Mouse (Mus musculus): ENCODE data around the gene Xrcc4. TPM values are rescaled to one million over a fixed set of nuclear protein-coding genes. Genes with fewer than 3 reads are reported as not detected.
A peak's percentile ranks its signal among the peaks of the same experiment; 100 is the strongest.

Gene Xrcc4
- polyA plus RNA-seq, 1 experiment from 2014 or later: 14.3 TPM

DNA sequence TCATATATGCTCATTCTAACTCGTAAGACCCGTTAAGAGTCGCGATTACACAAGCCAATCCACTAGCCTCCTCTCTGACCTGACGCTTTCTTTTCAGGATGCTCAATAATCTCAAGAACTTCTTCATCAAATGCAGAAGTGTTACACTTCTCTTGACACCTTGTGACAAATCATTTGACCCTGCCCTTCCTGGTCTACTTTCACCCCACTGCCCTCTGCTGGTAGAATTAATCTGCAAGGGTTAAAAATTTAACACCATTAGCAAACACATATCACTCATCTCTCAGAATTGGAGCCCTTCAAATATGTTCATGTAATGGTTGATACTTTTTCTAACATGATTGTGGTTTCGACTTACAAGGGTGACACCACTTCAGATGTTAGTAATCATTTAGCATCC lies 37.7 kb downstream of the Xrcc4 start:
- Histone ChIP-seq H3K4me2 (ENCODE audit: low read depth, low read length) (no peak overlapping the region), H3K9me3 (ENCODE audit: control insufficient read depth, low read length) (no peaks in the 10 kb centered on the region), H3K4me1 (replicated peaks; ENCODE audit: control insufficient read depth, insufficient read depth, low read length) (no peaks in the 10 kb centered on the region), H3K9ac (ENCODE audit: low read length) (no peak overlapping the region), H3K4me3 (ENCODE audit: low read length) (no peak overlapping the region), H3K27me3 (ENCODE audit: control insufficient read depth, insufficient read depth, low read depth, low read length) (no peaks in the 10 kb centered on the region), H3K36me3 (ENCODE audit: control insufficient read depth, insufficient read depth, low read length) (no peaks in the 10 kb centered on the region), H3K27ac (ENCODE audit: low read length) (no peak overlapping the region)
- 68% methylated on average over 6 of the region's 6 CpGs for WGBS
- no peak for ATAC-seq (ENCODE audit: low read depth)

DNA sequence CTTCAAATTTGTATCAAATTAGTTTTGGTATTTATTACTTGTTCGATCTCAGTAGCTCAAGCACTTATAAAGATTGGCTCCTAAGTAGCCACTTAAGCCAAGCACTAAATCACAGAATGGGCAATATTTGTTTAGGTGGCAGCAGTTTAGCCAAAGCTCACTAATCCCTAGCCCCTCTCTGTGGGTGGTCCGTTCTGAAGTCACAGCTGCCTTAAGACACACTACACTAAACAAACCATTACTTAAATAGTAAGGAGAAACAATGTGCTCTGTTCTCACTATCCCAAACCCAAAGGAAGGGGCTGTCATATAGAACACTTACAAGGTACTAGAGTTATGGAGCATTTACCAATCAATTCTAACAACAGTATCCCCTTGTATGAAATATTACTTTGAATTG lies 49.8 kb downstream of the Xrcc4 start:
- WGBS: 22% methylated on average over 2 of the region's 2 CpGs
- H3K36me3 ChIP-seq (ENCODE audit: control insufficient read depth, insufficient read depth, low read length): no peaks in the 10 kb centered on the region
- H3K4me2 ChIP-seq (ENCODE audit: low read depth, low read length): no peak overlapping the region
- H3K9ac ChIP-seq (ENCODE audit: low read length): no peak overlapping the region
- H3K9me3 ChIP-seq (ENCODE audit: control insufficient read depth, low read length): no peaks in the 10 kb centered on the region
- H3K4me3 ChIP-seq (ENCODE audit: low read length): no peak overlapping the region
- H3K27ac ChIP-seq (ENCODE audit: low read length): no peak overlapping the region
- ATAC-seq (ENCODE audit: low read depth): no peak
- H3K4me1 ChIP-seq (replicated peaks; ENCODE audit: control insufficient read depth, insufficient read depth, low read length): no peaks in the 10 kb centered on the region
- no peaks in the 10 kb centered on the region for H3K27me3 ChIP-seq (ENCODE audit: control insufficient read depth, insufficient read depth, low read depth, low read length)

DNA sequence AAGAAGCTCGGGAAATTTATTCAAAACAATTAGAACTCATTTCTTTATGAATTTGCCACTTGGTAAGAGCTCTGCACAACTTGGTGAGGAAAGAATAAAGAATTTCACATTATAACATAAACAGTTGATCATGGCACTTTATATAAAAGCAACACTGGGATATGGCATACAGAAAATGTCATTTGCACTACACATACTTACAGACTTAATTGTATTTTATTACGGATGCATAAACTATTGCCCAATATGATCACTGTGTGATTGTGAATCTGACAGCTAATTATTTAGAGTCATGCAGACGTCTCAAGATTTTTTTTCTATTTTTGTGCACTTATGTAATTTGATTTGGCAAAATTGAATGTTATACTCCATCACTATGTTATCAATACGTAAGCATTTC lies 56.4 kb downstream of the Xrcc4 start:
- WGBS: 48% methylated on average over 4 of the region's 4 CpGs
- Histone ChIP-seq H3K27ac (ENCODE audit: low read length) (peak overlapping the region; percentile 67), H3K9me3 (ENCODE audit: control insufficient read depth, low read length) (no peaks in the 10 kb centered on the region)

DNA sequence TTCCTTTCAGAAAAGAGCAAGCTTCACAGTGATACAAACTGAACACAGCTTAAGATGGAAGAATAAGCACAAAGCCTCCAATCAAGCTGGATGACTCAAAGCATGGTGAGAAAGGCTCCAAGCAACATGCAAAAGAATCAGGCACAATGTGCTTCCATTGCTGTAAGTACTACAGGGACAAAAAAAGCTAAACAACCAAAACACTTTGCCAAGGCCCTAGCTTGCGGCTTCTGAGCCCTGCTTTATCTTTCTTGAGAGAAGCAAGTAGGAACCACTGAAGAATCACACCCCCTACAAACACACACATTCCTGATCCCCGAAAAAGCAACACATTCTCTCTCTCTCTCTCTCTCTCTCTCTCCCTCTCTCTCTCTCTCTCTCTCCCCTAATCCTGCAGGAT lies 56.9 kb downstream of the Xrcc4 start:
- Histone ChIP-seq H3K27ac (ENCODE audit: low read length) (peak overlapping the region; percentile 67), H3K4me3 (ENCODE audit: low read length) (no peak overlapping the region), H3K36me3 (ENCODE audit: control insufficient read depth, insufficient read depth, low read length) (no peaks in the 10 kb centered on the region), H3K4me1 (replicated peaks; ENCODE audit: control insufficient read depth, insufficient read depth, low read length) (no peaks in the 10 kb centered on the region), H3K27me3 (ENCODE audit: control insufficient read depth, insufficient read depth, low read depth, low read length) (no peaks in the 10 kb centered on the region), H3K4me2 (ENCODE audit: low read depth, low read length) (no peak overlapping the region), H3K9me3 (ENCODE audit: control insufficient read depth, low read length) (no peaks in the 10 kb centered on the region), H3K9ac (ENCODE audit: low read length) (no peak overlapping the region)
- peak; percentile 85 for ATAC-seq (ENCODE audit: low read depth)
- WGBS: 30% methylated on average over 2 of the region's 2 CpGs

More for the DNA sequence above, 56.4 kb downstream of the Xrcc4 start:
- peak; percentile 92 for ATAC-seq (ENCODE audit: low read depth)
- H3K36me3 ChIP-seq (ENCODE audit: control insufficient read depth, insufficient read depth, low read length): no peaks in the 10 kb centered on the region
- no peaks in the 10 kb centered on the region for H3K4me1 ChIP-seq (replicated peaks; ENCODE audit: control insufficient read depth, insufficient read depth, low read length)
- H3K9ac ChIP-seq (ENCODE audit: low read length): no peak overlapping the region
- H3K4me2 ChIP-seq (ENCODE audit: low read depth, low read length): no peak overlapping the region
- no peaks in the 10 kb centered on the region for H3K27me3 ChIP-seq (ENCODE audit: control insufficient read depth, insufficient read depth, low read depth, low read length)
- no peak overlapping the region for H3K4me3 ChIP-seq (ENCODE audit: low read length)

DNA sequence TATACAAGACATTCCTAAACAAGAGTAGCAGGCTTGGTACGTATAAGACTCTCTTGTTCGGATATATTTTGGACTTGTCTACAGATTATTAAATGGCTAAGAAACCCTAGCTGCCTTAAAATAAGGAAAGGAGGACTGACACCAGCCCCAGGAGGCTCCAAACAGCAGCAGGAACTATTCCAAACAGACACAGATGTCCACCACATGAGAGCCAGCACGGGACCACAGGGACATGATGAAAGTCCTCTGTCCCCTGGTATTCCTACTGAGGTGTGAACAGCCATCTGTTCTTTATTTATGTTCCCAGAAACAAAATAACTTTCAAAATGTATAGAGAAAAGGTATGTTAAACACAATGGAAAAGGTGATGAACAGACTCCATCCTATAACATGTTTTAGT lies 58.5 kb downstream of the Xrcc4 start:
- Histone ChIP-seq H3K9me3 (ENCODE audit: control insufficient read depth, low read length) (no peaks in the 10 kb centered on the region), H3K27me3 (ENCODE audit: control insufficient read depth, insufficient read depth, low read depth, low read length) (no peaks in the 10 kb centered on the region), H3K27ac (ENCODE audit: low read length) (no peak overlapping the region), H3K36me3 (ENCODE audit: control insufficient read depth, insufficient read depth, low read length) (no peaks in the 10 kb centered on the region), H3K4me3 (ENCODE audit: low read length) (no peak overlapping the region), H3K9ac (ENCODE audit: low read length) (no peak overlapping the region), H3K4me2 (ENCODE audit: low read depth, low read length) (no peak overlapping the region), H3K4me1 (replicated peaks; ENCODE audit: control insufficient read depth, insufficient read depth, low read length) (no peaks in the 10 kb centered on the region)
- 63% methylated on average over 3 of the region's 3 CpGs for WGBS
- no peak for ATAC-seq (ENCODE audit: low read depth)

DNA sequence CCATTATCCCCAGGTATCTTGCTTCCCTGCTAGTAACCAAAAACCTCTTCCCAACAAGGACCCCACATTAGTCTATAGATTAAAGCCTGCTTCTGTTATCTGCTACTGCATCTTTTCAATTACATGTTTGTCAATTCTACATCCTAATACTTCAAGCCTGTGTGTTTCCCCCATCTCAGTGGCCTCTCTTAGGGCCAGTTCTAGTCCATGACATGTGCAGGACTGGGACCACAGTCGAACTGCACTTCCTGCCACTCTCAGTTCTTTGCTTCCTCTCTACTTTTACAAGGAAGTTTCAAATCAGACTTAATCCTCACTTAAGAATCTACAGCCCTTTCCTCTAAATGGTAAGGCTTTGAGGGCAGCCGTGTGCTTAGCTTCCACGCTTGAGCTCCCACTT lies 76.8 kb downstream of the Xrcc4 start:
- no peaks in the 10 kb centered on the region for H3K27me3 ChIP-seq (ENCODE audit: control insufficient read depth, insufficient read depth, low read depth, low read length)
- WGBS: 34% methylated on average over 3 of the region's 3 CpGs
- H3K36me3 ChIP-seq (ENCODE audit: control insufficient read depth, insufficient read depth, low read length): no peaks in the 10 kb centered on the region
- peaks cover 9% of the 10 kb centered on the region; the same call in 1 of the 2 replicates for H3K4me1 ChIP-seq (replicated peaks; ENCODE audit: control insufficient read depth, insufficient read depth, low read length)
- no peak overlapping the region for H3K27ac ChIP-seq (ENCODE audit: low read length)
- peak overlapping the region; percentile 45; the same call in 1 of the 2 replicates for H3K4me2 ChIP-seq (ENCODE audit: low read depth, low read length)
- H3K9me3 ChIP-seq (ENCODE audit: control insufficient read depth, low read length): no peaks in the 10 kb centered on the region
- no peak overlapping the region for H3K9ac ChIP-seq (ENCODE audit: low read length)
- H3K4me3 ChIP-seq (ENCODE audit: low read length): no peak overlapping the region
- ATAC-seq (ENCODE audit: low read depth): no peak

DNA sequence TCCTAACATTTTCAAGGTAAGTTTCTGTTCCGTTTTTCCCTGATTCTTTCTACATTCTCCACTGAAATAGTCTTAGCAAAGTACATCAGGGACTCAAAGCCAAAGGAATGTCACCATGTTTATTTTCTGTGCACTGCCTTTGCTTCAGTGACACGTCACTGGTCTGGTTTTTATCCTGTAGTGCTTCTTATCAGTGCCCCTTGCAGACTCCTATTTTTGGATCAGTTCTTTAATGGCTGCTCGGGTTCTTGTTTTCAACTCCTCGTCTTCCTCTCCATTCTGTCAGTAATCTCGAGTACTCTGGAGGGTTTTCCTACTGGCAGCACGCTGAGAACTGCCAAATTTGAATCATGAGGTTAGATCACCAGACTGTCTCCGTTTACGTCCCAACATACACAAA lies 77.2 kb downstream of the Xrcc4 start:
- Histone ChIP-seq H3K4me2 (ENCODE audit: low read depth, low read length) (peak overlapping the region; percentile 45), H3K27ac (ENCODE audit: low read length) (0 out of 2 replicates have a peak overlapping the region, but pooled peaks have one; percentile 10), H3K9ac (ENCODE audit: low read length) (0 out of 2 replicates have a peak overlapping the region, but pooled peaks have one; percentile 28), H3K27me3 (ENCODE audit: control insufficient read depth, insufficient read depth, low read depth, low read length) (no peaks in the 10 kb centered on the region), H3K4me3 (ENCODE audit: low read length) (peak overlapping the region; percentile 18), H3K4me1 (replicated peaks; ENCODE audit: control insufficient read depth, insufficient read depth, low read length) (peaks cover 9% of the 10 kb centered on the region; the same call in 1 of the 2 replicates), H3K36me3 (ENCODE audit: control insufficient read depth, insufficient read depth, low read length) (no peaks in the 10 kb centered on the region), H3K9me3 (ENCODE audit: control insufficient read depth, low read length) (no peaks in the 10 kb centered on the region)
- ATAC-seq (ENCODE audit: low read depth): peak; percentile 60
- WGBS: 11% methylated on average over 8 of the region's 8 CpGs

DNA sequence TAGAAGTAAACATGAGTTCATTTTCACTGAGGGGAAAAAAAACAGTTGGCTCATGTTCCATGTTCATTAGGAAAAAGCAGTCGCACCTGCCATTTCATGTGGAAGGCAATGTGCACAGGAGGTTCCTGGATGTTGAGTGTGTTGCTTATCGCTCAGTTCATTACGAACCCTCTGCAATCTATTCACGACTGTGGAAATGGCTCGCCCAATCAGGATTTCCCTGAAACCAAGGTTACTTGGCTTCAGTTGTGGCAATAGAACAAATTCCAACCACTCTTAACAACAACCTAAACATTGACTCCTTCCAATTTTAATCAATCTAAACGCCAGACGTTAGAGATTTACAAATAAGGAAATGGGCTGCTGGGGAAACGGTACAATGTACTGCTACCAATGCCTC lies 78.3 kb downstream of the Xrcc4 start:
- Histone ChIP-seq H3K27ac (ENCODE audit: low read length) (no peak overlapping the region), H3K9ac (ENCODE audit: low read length) (no peak overlapping the region)
- whole genome bisulfite sequencing: 63% methylated on average over 8 of the region's 8 CpGs

DNA sequence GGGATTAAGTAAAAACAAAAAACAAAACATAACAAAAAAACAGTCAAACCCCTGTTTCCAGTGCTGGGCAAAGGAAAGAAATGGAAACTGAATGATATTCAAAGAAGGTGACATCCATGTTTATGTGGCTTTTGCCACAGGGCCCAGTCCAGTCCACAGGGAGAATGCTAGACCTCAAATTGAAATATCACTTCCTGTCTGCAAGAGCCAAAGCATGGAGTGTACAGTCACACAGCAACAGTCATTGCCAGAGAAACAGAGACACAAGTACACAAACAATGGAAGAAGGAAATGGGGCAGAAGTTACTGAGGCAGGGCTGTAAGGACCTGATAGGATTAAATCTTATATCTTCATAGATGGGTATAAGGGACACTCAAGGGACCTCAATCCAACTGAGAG lies 79.6 kb downstream of the Xrcc4 start:
- 0 out of 2 replicates have a peak, but pooled peaks have one; percentile 12 for ATAC-seq (ENCODE audit: low read depth)
- H3K27ac ChIP-seq (ENCODE audit: low read length): no peak overlapping the region
- no peak overlapping the region for H3K9ac ChIP-seq (ENCODE audit: low read length)

More for the DNA sequence above, 78.3 kb downstream of the Xrcc4 start:
- peaks cover 9% of the 10 kb centered on the region; the same call in 1 of the 2 replicates for H3K4me1 ChIP-seq (replicated peaks; ENCODE audit: control insufficient read depth, insufficient read depth, low read length)
- H3K4me3 ChIP-seq (ENCODE audit: low read length): no peak overlapping the region
- H3K4me2 ChIP-seq (ENCODE audit: low read depth, low read length): no peak overlapping the region
- H3K9me3 ChIP-seq (ENCODE audit: control insufficient read depth, low read length): no peaks in the 10 kb centered on the region
- no peaks in the 10 kb centered on the region for H3K27me3 ChIP-seq (ENCODE audit: control insufficient read depth, insufficient read depth, low read depth, low read length)
- ATAC-seq (ENCODE audit: low read depth): no peak
- H3K36me3 ChIP-seq (ENCODE audit: control insufficient read depth, insufficient read depth, low read length): no peaks in the 10 kb centered on the region

DNA sequence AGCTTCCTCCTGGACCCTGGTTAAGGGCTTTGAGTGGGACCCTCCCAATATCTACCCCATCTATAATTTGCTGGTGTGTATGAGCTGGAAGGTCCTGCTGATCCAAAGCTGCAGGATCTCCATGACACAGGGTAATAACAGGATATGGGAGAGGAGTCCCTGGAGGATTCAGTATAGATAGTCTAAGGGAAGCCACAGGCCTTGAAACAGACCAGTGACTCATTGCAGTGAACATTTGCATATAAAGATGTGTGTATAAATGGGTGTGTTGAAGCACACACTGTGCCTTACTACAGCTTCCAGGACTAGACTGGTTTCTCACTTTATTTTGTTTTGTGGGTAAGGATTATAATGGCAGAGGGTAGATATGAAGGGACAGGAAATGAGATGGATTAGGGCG lies 83.8 kb downstream of the Xrcc4 start:
- Histone ChIP-seq H3K27me3 (ENCODE audit: control insufficient read depth, insufficient read depth, low read depth, low read length) (no peaks in the 10 kb centered on the region), H3K4me1 (replicated peaks; ENCODE audit: control insufficient read depth, insufficient read depth, low read length) (no peaks in the 10 kb centered on the region), H3K9me3 (ENCODE audit: control insufficient read depth, low read length) (no peaks in the 10 kb centered on the region), H3K36me3 (ENCODE audit: control insufficient read depth, insufficient read depth, low read length) (no peaks in the 10 kb centered on the region), H3K4me3 (ENCODE audit: low read length) (no peak overlapping the region), H3K27ac (ENCODE audit: low read length) (no peak overlapping the region), H3K4me2 (ENCODE audit: low read depth, low read length) (no peak overlapping the region), H3K9ac (ENCODE audit: low read length) (no peak overlapping the region)
- no peak for ATAC-seq (ENCODE audit: low read depth)
- WGBS: 86% methylated on average over 1 of the region's 1 CpGs

More for the DNA sequence above, 79.6 kb downstream of the Xrcc4 start:
- Histone ChIP-seq H3K27me3 (ENCODE audit: control insufficient read depth, insufficient read depth, low read depth, low read length) (no peaks in the 10 kb centered on the region), H3K9me3 (ENCODE audit: control insufficient read depth, low read length) (no peaks in the 10 kb centered on the region), H3K4me2 (ENCODE audit: low read depth, low read length) (no peak overlapping the region), H3K36me3 (ENCODE audit: control insufficient read depth, insufficient read depth, low read length) (no peaks in the 10 kb centered on the region), H3K4me1 (replicated peaks; ENCODE audit: control insufficient read depth, insufficient read depth, low read length) (peaks cover 9% of the 10 kb centered on the region; the same call in 1 of the 2 replicates), H3K4me3 (ENCODE audit: low read length) (no peak overlapping the region)

All from lung, embryonic 16.5 days (tissue).